Mouse (Mus musculus): ENCODE measurements around the gene Vmn1r19.

- no peak for TF ChIP-seq CTCF (IDR thresholded peaks at IDR 0.05; ENCODE audit: low read depth)
- no peak for TF ChIP-seq EP300 (IDR thresholded peaks at IDR 0.05; ENCODE audit: low read depth)
Measured at GRCm38 (mm10) chr6:57367496-57367895, 36.1 kb upstream of the Vmn1r19 start.
